Mouse (Mus musculus): ENCODE measurements at regions not wholly inside any gene's neighbourhood (a gene's known extent, or its start where the extent isn't known, plus 50 kb on each side); places are given as distances from the start of the nearest gene placed in this dataset.

GRCm38 (mm10) chr9:93098008-93098581 lies 556.1 kb downstream of the Plod2 start:
- TF ChIP-seq POLR2A (IDR thresholded peaks at IDR 0.05; ENCODE audit: control insufficient read depth, extremely low read depth, insufficient read depth, low read length, poor library complexity) (no peak), CTCF (IDR thresholded peaks at IDR 0.05; ENCODE audit: borderline replicate concordance, control insufficient read depth, extremely low read depth, insufficient read depth, low read length, poor library complexity) (no peak)
